Mouse (Mus musculus): Measurements from ENCODE around the gene Ndufb6.

Ndufb6 gene

GRCm38 (mm10) chr4:40254385-40255103 is 24.7 kb downstream of the Ndufb6 start:
- no peak for DNase-seq (ENCODE audit: inconsistent age in 2 of 2, low spot score in 1 of 2)

DNA sequence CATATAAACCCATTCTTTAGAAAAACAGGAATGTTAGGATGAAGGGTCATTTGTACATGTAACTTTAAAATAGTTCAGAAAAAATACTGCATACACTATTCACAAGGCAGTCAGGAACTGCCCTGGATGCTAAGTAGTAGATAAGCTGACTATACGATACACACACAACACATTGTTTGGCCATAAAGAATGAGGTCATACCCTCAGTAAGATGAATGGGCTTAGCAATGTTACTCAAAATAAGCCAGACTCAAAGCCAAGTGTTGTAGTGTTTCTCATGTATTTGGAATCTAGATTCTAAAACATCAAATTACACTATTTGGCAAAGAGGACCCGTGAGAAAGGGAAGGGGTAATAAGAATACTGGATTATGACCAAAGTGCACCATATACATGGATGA is 25.5 kb downstream of the Ndufb6 start:
- no peak for DNase-seq (ENCODE audit: inconsistent age in 2 of 2, low spot score in 1 of 2)

DNA sequence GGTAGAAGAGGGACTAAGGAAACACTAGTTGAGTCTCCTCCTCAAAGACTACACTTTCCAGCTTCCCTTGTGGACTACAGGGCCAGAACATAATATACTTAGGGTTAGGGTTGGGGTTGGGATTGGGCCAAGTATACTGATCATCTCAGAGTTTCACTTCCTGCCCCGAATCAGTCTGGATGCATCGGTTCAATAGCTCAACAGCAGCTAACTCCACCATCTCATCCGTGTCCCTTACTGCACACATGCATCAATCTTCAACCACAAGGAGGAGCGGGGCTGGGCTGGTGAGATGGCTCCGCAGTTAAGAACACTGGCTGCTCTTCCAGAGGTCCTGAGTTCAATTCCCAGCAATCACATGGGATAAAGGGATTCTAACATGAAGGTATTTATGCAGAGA is 28.2 kb downstream of the Ndufb6 start:
- no peak for DNase-seq (ENCODE audit: inconsistent age in 2 of 2, low spot score in 1 of 2)

- no peak for DNase-seq (ENCODE audit: inconsistent age in 2 of 2, low spot score in 1 of 2)
These were observed 35.2 kb downstream of the Ndufb6 start for GRCm38 (mm10) chr4:40244035-40244434.

- DNase-seq (ENCODE audit: inconsistent age in 2 of 2, low spot score in 1 of 2): no peak
These were observed 36.2 kb downstream of the Ndufb6 start for GRCm38 (mm10) chr4:40243006-40243405.

DNA sequence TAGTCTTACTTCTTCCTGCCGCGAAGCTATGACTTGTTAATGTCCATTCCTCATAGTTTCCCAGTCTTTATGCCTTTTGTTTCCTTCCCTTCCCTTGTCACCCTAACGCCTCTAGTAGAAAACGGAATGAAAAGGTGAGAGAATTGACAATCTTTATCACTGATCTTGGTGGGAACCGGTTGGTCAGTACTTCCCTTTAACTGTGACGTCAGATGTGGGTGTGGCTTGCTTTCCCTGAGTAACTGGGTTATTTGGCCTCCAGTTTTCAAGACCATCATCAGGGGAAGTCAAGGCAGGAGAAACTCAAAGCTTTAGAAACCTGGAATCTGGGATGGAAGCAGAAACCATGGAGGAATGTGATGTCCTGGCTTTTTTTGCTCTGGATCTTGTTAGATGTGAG is 37.3 kb downstream of the Ndufb6 start:
- DNase-seq (ENCODE audit: inconsistent age in 2 of 2, low spot score in 1 of 2): no peak

DNA sequence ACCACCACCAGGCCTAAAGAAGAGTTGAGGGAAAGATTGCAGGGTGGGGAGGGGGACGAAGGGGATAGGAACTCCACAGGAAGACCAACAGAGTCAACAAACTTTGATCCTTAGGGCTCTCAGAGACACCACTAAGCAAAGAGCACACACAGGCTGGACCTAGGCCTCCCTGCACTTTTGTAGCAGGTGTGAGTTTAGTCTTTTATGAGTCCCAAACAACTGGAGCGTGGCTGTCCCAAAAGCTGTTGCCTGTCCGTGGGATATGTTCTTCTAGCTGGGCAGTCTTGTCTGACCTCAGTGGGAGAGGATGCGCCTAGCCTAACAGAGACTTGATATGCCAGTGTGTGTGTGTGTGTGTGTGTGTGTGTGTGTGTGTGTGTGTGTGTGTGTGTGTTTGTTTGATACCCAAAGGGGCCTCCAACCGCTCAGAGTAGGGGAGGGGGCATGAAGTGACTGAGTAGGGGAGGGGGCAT is 38.9 kb downstream of the Ndufb6 start:
- peak in 1 of 2 experiments; percentile 62 for DNase-seq (ENCODE audit: inconsistent age in 2 of 2, low spot score in 1 of 2)

- DNase-seq (ENCODE audit: inconsistent age in 2 of 2, low spot score in 1 of 2): peak; percentile 56 to 87
These were observed 39.6 kb downstream of the Ndufb6 start, which contains the start of gene Ddx58 for GRCm38 (mm10) chr4:40239409-40240271. Gene Ddx58, minus strand, starts transcription at chr4:40239828.

GRCm38 (mm10) chr4:40238483-40239408 is 40.5 kb downstream of the Ndufb6 start:
- peak; percentile 78 to 92 for DNase-seq (ENCODE audit: inconsistent age in 2 of 2, low spot score in 1 of 2)

GRCm38 (mm10) chr4:40236829-40237228 is 42.4 kb downstream of the Ndufb6 start:
- no peak for DNase-seq (ENCODE audit: inconsistent age in 2 of 2, low spot score in 1 of 2)

GRCm38 (mm10) chr4:40234256-40234655 is 45.0 kb downstream of the Ndufb6 start:
- no peak for DNase-seq (ENCODE audit: inconsistent age in 2 of 2, low spot score in 1 of 2)

DNA sequence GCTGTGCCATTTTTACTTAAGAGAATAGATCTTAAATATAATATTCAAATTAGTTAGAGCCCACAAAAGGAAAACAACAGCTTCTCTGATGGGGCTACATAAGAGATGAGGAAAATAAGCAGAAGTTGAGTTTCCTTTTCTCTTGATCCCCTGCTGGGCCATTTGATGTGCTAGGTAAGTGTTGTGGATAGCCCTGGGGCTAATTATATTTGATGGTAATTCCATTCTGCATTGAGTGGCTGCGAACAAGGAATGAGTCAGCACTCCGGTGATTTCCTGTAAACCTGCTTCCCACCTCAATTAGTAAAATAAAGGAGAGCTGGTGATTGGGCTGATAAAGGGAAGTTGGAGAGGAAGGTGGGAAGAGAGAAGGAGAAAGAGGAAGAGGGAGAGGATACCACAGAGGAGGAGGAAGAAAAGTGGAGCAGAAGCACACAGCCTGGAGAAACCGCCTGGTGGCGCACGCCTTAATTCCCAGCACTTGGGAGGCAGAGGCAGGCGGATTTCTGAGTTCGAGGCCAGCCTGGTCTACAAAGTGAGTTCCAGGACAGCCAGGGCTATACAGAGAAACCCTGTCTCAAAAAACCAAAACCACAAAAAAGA is 46.1 kb downstream of the Ndufb6 start:
- DNase-seq (ENCODE audit: inconsistent age in 2 of 2, low spot score in 1 of 2): no peak

DNA sequence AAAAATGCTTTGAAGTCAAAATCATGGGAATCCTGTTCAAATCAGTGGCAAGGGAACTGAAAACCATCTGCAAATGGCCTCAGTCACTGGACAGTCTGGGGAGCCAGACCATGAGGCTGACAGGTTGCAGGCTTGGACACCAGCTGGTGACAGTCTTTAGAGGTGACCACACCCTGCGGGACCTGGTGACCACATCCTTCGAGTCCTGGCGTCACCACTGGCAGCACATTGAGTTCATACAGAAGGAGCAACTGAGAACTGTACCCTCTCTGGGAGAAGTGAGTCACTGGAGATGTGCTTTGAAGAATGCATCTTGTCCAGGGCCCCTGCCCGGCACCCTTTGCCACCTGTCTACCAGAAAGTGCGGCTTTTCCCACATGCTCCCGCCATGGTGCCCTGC is 49.5 kb downstream of the Ndufb6 start:
- no peak for DNase-seq (ENCODE audit: inconsistent age in 2 of 2, low spot score in 1 of 2)

DNA sequence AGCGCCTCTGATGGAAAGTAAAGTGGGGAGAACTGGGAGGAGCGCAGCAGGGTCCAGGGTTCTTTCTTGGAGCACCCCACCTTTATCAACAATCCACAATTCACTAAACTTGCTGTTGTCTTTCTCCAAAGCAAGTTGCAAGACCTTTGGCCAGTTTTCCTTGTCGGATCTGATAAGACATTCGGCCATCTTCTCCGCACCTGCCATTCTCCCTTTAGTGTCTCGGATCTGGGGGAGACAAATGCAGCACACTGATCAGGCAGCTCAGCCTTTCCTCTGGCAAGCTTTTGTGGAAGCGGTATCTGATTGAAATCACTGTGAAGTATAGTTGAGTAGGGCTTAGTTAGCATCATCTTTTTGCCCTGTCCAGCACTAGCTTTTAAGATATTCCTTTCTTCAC is 51.3 kb downstream of the Ndufb6 start:
- no peak for DNase-seq (ENCODE audit: inconsistent age in 2 of 2, low spot score in 1 of 2)

DNA sequence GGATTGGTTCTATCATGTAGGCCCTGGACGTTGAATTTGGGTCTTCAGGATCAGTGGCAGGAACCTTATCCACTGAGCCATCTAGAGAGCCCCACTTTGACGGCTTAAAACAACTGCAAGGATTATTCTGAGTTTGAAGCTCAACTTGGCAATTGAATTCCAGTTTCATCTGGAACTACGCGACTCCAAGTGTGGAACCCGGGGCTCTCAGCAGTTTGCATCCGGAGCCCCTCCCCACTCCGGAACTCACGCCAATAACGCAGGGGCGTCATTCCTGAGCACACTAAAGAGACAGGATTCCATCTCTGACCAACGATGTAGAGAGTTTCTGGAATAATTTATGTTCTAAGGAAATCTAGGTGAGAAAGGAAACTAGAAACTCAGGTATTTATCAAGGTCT is 52.1 kb downstream of the Ndufb6 start:
- no peak for DNase-seq (ENCODE audit: inconsistent age in 2 of 2, low spot score in 1 of 2)

DNA sequence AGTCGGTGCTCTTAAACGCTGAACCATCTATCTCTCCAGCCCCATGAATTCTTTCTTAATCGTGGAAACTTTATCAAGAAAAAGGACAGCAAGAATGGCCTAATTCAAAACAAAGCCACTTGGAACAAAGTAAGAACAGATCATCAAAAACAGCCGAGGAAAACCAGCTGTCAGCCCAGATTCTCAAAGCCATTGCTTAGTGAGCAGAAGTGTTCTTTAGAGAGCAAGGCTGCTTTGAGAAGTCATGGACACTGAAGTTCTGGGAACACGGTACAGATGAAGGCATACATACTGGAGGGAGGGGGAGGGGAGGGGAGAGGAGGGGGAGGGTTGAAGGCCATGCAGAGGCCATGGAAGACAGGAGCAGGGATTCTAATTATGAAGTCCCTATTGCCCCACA is 53.1 kb downstream of the Ndufb6 start:
- DNase-seq (ENCODE audit: inconsistent age in 2 of 2, low spot score in 1 of 2): no peak

GRCm38 (mm10) chr4:40221876-40222585 is 57.2 kb downstream of the Ndufb6 start:
- DNase-seq (ENCODE audit: inconsistent age in 2 of 2, low spot score in 1 of 2): no peak

DNA sequence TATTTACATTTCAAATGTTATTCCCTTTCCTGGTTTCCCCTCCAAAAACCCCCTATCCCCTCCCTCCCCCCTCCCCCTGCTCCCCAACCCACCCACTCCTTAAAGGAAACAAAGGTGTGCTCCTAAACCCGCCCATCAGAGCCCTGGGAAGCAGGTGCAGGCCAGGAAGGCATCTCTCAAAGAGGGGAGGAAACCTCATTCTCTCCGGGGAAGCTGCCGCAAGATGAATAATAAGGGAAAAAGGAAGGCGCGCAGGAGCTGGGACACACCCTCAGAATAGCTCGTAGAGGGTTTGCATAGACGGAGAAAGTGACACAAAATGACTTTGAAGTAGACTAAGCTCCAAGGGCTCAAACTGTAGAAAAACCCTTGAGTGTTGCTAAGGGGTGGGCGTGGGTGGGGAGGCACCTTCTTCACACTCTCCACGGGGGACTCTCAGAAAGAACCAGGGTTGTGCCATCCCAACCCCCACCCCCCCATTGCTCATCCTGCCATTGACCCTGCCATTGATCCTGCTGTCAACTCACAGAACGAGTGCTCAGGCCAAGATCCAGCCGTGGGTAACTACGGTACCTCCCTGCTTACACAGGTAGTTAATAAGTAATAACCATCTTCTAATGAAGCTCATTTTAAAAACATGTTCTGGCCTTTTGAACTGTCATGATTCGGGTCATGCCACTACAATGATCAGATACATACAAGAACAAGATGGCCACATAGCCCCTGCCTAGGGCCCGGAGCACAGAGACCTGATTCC is 58.0 kb downstream of the Ndufb6 start:
- no peak for DNase-seq (ENCODE audit: inconsistent age in 2 of 2, low spot score in 1 of 2)

Measured in adrenal gland, adult (tissue).